Mouse (Mus musculus) ES-Bruce4 (cell line): ENCODE measurements around the gene Trpm8. TPM values are rescaled to one million over a fixed set of nuclear protein-coding genes. Genes with fewer than 3 reads are reported as not detected.

ENCODE experiments used
- H3K27ac ChIP-seq: 2 replicates; pipeline ENCODE4 v1.5.1; 2012; ENCODE audit warnings: low read length, inconsistent platforms; ENCODE audit not compliant: insufficient read depth
- H3K27me3 ChIP-seq: 2 replicates; pipeline ENCODE4 v1.6.1; 2012; ENCODE audit warnings: mild to moderate bottlenecking, low read length, inconsistent platforms; ENCODE audit not compliant: control insufficient read depth, poor library complexity, insufficient read depth, severe bottlenecking
- H3K36me3 ChIP-seq: 2 replicates; pipeline ENCODE4 v1.6.1; 2012; ENCODE audit warnings: inconsistent platforms, mild to moderate bottlenecking, low read length, moderate library complexity; ENCODE audit not compliant: control insufficient read depth, poor library complexity, insufficient read depth, severe bottlenecking
- H3K4me1 ChIP-seq: one replicate; pipeline ENCODE4 v1.8.1; 2011; ENCODE audit warnings: low read length; ENCODE audit not compliant: control insufficient read depth, insufficient read depth
- H3K4me3 ChIP-seq: 2 replicates; pipeline ENCODE4 v1.5.1; 2011; ENCODE audit warnings: low read depth, mild to moderate bottlenecking, low read length
- H3K9ac ChIP-seq: 2 replicates; pipeline ENCODE4 v1.6.1; 2012; ENCODE audit warnings: low read depth, mild to moderate bottlenecking, inconsistent platforms; ENCODE audit not compliant: poor library complexity, severe bottlenecking
- H3K9me3 ChIP-seq: replicated peaks from 2 replicates; pipeline ENCODE4 v1.6.1; 2012; ENCODE audit warnings: mild to moderate bottlenecking, low read length, inconsistent platforms; ENCODE audit not compliant: control insufficient read depth, poor library complexity, insufficient read depth, severe bottlenecking
- CTCF ChIP-seq: IDR thresholded peaks from one replicate; pipeline ENCODE4 v1.8.1; 2011; ENCODE audit warnings: low read depth, low read length
- EP300 ChIP-seq: IDR thresholded peaks from 2 replicates; pipeline ENCODE4 v1.6.1; 2011; ENCODE audit warnings: low read depth, low read length; ENCODE audit not compliant: insufficient read depth
- POLR2A ChIP-seq: IDR thresholded peaks from one replicate; pipeline ENCODE4 v1.8.1; 2011; ENCODE audit warnings: low read length; ENCODE audit not compliant: insufficient read depth
- polyA plus RNA-seq: library from polyadenylated mRNA; stranded (reverse); fragments of >200 nt; gene quantifications from 2 replicates; pipeline ENCODE4 v1.2.4, GENCODE M21; 2011; ENCODE audit warnings: low read depth; ENCODE audit not compliant: missing spikeins, insufficient read depth, insufficient read length

Gene Trpm8
- polyA plus RNA-seq, 1 experiment = not detected

DNA sequence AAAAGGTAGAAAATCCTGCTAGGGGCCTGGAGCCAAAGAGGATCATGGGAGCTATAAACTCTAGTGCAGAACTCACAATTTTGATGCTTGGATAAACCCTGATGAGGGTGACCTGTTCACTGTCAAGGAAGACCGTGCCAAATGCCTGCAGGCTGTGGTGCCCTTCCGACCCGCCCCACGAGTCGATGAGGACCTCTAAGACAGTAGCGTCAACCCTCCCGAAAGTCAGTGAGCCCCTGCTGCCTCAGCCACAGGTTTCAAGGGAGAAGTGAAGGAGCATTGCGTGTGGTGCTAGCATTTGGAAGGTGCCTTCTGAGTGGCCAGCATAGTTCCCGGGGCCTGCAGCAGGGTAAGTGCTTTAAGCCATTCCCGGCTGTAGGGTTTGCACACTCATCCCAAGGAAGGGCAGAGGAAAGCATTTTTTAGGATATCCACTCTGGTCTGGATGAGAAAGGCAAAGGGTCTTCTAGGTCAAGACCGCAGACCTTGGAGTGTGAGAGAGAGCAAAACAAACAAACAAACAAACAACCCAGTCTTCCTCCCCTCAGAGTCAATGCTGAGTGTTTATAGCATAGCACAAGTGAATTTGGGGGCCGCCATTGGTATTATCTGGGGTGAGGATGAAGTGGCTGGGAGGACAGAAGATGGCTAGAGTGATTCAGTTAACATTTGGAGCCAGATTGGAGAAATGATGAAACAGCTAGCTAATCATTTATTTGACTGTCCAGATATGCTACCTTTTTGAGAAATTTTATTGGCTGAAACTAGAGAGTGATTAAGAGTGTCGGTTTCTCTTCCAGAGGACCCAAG lies 9.6 kb downstream of the Trpm8 start:
- no peaks in the 10 kb centered on the region for H3K9me3 ChIP-seq
- H3K27me3 ChIP-seq = no peaks in the 10 kb centered on the region
- no peak overlapping the region for H3K9ac ChIP-seq
- H3K4me3 ChIP-seq = no peak overlapping the region
- no peaks in the 10 kb centered on the region for H3K4me1 ChIP-seq
- no peak for TF ChIP-seq CTCF
- no peak for TF ChIP-seq POLR2A
- no peak for TF ChIP-seq EP300
- no peaks in the 10 kb centered on the region for H3K36me3 ChIP-seq
- H3K27ac ChIP-seq = no peak overlapping the region

- no peak for TF ChIP-seq EP300
- no peak for TF ChIP-seq POLR2A
- TF ChIP-seq CTCF = no peak
- H3K36me3 ChIP-seq = no peaks in the 10 kb centered on the region
- no peaks in the 10 kb centered on the region for H3K9me3 ChIP-seq
- H3K9ac ChIP-seq = no peak overlapping the region
- no peaks in the 10 kb centered on the region for H3K4me1 ChIP-seq
- no peaks in the 10 kb centered on the region for H3K27me3 ChIP-seq
- no peak overlapping the region for H3K27ac ChIP-seq
- no peak overlapping the region for H3K4me3 ChIP-seq
Measured at GRCm38 (mm10) chr1:88287697-88287980, 10.2 kb downstream of the Trpm8 start.

DNA sequence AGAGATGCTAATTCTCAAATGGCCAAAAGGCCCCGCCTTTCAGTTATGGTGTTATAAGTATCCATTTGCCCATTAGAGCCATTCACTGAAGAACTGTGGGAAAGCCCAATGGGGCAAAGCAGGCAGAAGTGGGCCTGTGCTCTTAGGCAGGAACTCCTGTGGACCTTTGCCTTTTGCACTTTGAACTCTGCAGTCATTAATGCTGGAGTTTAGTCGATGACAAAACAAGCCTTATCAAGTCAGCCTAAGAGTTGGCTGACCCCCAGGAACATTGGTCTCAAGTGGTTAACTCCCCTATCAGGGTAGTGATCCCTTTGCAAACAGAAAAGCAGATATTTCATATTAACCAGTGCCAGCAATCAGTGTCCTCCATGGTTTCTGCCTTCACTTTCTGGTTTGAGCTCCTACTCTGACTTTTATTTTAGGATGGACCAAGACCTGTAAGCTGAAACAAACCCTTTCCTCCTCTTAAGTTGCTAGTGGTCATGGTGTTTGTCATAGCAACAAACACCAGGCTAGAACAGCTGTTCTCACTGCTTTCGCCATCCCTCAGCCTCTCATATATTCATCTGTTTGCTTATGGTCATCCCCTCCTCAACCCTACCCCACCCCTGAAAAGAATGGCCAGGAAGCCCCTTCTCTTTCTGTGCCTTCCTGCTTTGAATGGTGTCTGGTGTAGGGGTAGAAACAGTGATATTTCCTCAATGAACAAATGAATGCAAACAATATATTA lies 10.8 kb downstream of the Trpm8 start:
- no peak overlapping the region for H3K27ac ChIP-seq
- TF ChIP-seq EP300 = no peak
- TF ChIP-seq CTCF = no peak
- no peak for TF ChIP-seq POLR2A
- no peaks in the 10 kb centered on the region for H3K27me3 ChIP-seq
- H3K4me3 ChIP-seq = no peak overlapping the region
- no peaks in the 10 kb centered on the region for H3K4me1 ChIP-seq
- no peak overlapping the region for H3K9ac ChIP-seq
- no peaks in the 10 kb centered on the region for H3K9me3 ChIP-seq
- no peaks in the 10 kb centered on the region for H3K36me3 ChIP-seq

GRCm38 (mm10) chr1:88288789-88289127 lies 11.3 kb downstream of the Trpm8 start:
- Histone ChIP-seq H3K4me1 (no peaks in the 10 kb centered on the region), H3K4me3 (no peak overlapping the region), H3K9me3 (no peaks in the 10 kb centered on the region), H3K9ac (no peak overlapping the region), H3K36me3 (no peaks in the 10 kb centered on the region), H3K27ac (no peak overlapping the region), H3K27me3 (no peaks in the 10 kb centered on the region)
- no peak for TF ChIP-seq POLR2A
- TF ChIP-seq CTCF = no peak
- no peak for TF ChIP-seq EP300

DNA sequence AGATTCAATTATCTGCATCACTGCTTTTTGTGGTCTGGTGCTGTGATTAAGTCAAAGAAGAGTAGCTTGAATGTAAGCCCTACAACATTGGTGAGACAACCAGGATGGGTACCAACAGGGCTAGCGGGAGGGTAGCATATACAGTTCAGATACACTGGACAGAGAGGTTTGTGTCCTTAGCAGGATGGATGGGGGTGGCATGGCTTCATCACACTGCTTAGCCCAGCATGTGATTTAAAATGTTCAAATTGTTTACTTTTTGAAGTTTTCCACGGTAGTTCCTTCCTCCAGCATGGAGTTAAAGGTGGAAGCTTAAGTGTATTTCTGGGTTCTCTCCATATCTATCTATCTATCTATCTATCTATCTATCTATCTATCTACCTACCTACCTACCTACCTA lies 11.7 kb downstream of the Trpm8 start:
- H3K9me3 ChIP-seq = no peaks in the 10 kb centered on the region

GRCm38 (mm10) chr1:88289917-88290316 lies 12.5 kb downstream of the Trpm8 start:
- Histone ChIP-seq H3K9me3 (no peaks in the 10 kb centered on the region), H3K27me3 (no peaks in the 10 kb centered on the region), H3K36me3 (no peaks in the 10 kb centered on the region), H3K4me1 (no peaks in the 10 kb centered on the region), H3K4me3 (no peak overlapping the region), H3K27ac (no peak overlapping the region), H3K9ac (no peak overlapping the region)
- TF ChIP-seq EP300 (no peak), POLR2A (no peak), CTCF (no peak)

More for the DNA sequence above, 11.7 kb downstream of the Trpm8 start:
- H3K27ac ChIP-seq = no peak overlapping the region
- no peak overlapping the region for H3K4me3 ChIP-seq
- H3K36me3 ChIP-seq = no peaks in the 10 kb centered on the region
- H3K4me1 ChIP-seq = no peaks in the 10 kb centered on the region
- TF ChIP-seq EP300 (no peak), POLR2A (no peak), CTCF (no peak)
- no peak overlapping the region for H3K9ac ChIP-seq
- no peaks in the 10 kb centered on the region for H3K27me3 ChIP-seq
